12 mouse cellular contexts compared by ENCODE assay signal in genomic region chrX:169053907-169054476, GRCm38 (mm10).
DNase-seq lines count a peak whose midpoint lies in the region; ATAC-seq lines count a peak whose summit lies in the region.
"Had no signal": no experiment of that assay in that cellular context is flagged by ENCODE, and none has a peak within 500 bp of the region (broad histone marks: within the 10 kb centered on the region; RNA-seq: fewer than 3 reads in every experiment).

No protein-coding gene starts in this region.

- 27% methylated on average over 5 of the region's 5 CpGs for WGBS in heart, embryonic 16.5 days

- H3K27me3 ChIP-seq in megakaryocyte, embryonic 14.5 days (replicated peaks): no peaks in the 10 kb centered on the region
- H3K27me3 ChIP-seq in heart, embryonic 16.5 days (ENCODE audit: control insufficient read depth, insufficient read depth, low read length): no peaks in the 10 kb centered on the region
- H3K27me3 ChIP-seq: liver, embryonic 15.5 days had no signal

- H3K36me3 ChIP-seq in megakaryocyte, embryonic 14.5 days (replicated peaks; ENCODE audit: low read length): peaks cover 11% of the 10 kb centered on the region
- H3K36me3 ChIP-seq in heart, embryonic 16.5 days (ENCODE audit: control insufficient read depth, insufficient read depth): no peaks in the 10 kb centered on the region
- H3K36me3 ChIP-seq: liver, embryonic 15.5 days had no signal

- no peak for ATAC-seq in megakaryocyte, adult 5-6 weeks (ENCODE audit: poor library complexity, severe bottlenecking)
- no peak; the same call in 1 of the 2 replicates for ATAC-seq in heart, embryonic 16.5 days (replicated peaks; ENCODE audit: extremely low read depth, insufficient read depth, low FRiP score)
- ATAC-seq: activated CD4-positive, CD25-positive, alpha-beta regulatory T cell, adult 4 months had no signal

- no peak overlapping the region for H3K9ac ChIP-seq in heart, embryonic 16.5 days (ENCODE audit: low read length)
- H3K9ac ChIP-seq: liver, embryonic 15.5 days had no signal

- DNase-seq in adrenal gland, adult 2 months: peak; percentile 4
- no peak for DNase-seq in adrenal gland, postnatal 25 days
- peak; percentile 4 for DNase-seq in skeletal muscle tissue, adult 2 months (ENCODE audit: low read depth, low spot score)
- DNase-seq in left cerebral cortex, adult 9 months (ENCODE audit: low spot score in 2 of 2): no peak
- no peak for DNase-seq in T-cell, adult 2 months (ENCODE audit: low spot score)
- DNase-seq: cerebellum, adult 9-11 months; right cerebral cortex, postnatal 25 days had no signal

- H3K4me3 ChIP-seq in megakaryocyte, embryonic 14.5 days (replicated peaks): peak overlapping the region; percentile 72
- no peak overlapping the region for H3K4me3 ChIP-seq in heart, embryonic 16.5 days (ENCODE audit: low read length)
- H3K4me3 ChIP-seq: liver, embryonic 15.5 days had no signal

- peaks cover 35% of the 10 kb centered on the region for H3K4me1 ChIP-seq in megakaryocyte, embryonic 14.5 days
- no peaks in the 10 kb centered on the region for H3K4me1 ChIP-seq in heart, embryonic 16.5 days (ENCODE audit: control insufficient read depth, insufficient read depth, low read length)

- peak overlapping the region; percentile 35; the same call in 1 of the 2 replicates for H3K27ac ChIP-seq in heart, embryonic 16.5 days (ENCODE audit: low read length)
- H3K27ac ChIP-seq: liver, embryonic 15.5 days had no signal

- no peaks in the 10 kb centered on the region for H3K9me3 ChIP-seq in megakaryocyte, embryonic 14.5 days
- no peaks in the 10 kb centered on the region for H3K9me3 ChIP-seq in heart, embryonic 16.5 days (replicated peaks; ENCODE audit: control insufficient read depth, low read length)
- H3K9me3 ChIP-seq: liver, embryonic 15.5 days had no signal

- no peak overlapping the region for H3K4me2 ChIP-seq in heart, embryonic 16.5 days (ENCODE audit: low read depth, low read length)
- H3K4me2 ChIP-seq: liver, embryonic 15.5 days had no signal

Comparison
In these comparisons a context has a peak if more than half of its experiments do, and no peak if none do; other contexts are left out.
1. DNase-seq: peak in adrenal gland, adult 2 months (single experiment) and skeletal muscle tissue, adult 2 months (single experiment); none in adrenal gland, postnatal 25 days (single experiment), left cerebral cortex, adult 9 months (0 of 2) and T-cell, adult 2 months (single experiment).